Mouse (Mus musculus): ENCODE results near the gene Rcsd1.

Gene Rcsd1

DNA sequence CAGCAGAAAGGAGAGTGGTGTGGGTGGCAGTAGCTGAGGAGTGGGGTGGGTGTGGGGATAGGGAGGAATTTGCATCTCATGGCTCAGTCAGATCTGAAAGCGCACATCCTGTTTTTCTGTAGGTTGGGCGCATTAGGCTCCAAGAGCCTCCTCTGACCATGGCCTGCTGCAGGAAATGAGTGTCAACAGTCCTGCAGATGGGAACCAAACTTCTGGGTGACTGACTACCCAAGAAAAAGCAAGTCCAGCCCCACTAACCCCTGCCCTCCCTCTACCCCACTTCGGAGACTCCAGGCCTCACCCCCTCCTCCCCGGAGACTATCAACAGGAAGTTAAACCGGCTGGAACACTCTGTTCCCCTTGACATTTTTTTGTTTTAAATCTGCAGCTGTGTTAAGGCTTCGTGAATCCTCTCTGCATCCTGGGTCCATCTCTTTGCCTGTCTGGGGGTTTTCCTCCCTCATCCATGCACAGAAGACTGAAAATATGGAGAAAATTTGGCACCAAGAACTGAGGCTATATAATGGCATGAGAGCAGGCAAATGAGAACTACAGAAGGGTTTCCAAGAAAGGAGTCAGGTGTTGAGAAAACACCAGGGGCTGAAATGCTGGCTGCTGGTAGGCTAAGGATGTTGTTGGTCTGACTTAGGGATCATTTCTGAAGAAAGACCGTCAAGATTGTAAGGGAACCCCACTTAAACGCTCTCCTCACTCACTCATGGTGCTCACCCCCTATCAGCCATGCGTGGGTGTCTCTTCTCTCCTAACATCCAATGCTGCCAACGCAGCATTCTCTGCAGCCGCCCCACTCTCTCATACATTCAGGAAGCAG lies 8.4 kb upstream of the Rcsd1 start:
- no peak for DNase-seq (ENCODE audit: low read depth)

DNA sequence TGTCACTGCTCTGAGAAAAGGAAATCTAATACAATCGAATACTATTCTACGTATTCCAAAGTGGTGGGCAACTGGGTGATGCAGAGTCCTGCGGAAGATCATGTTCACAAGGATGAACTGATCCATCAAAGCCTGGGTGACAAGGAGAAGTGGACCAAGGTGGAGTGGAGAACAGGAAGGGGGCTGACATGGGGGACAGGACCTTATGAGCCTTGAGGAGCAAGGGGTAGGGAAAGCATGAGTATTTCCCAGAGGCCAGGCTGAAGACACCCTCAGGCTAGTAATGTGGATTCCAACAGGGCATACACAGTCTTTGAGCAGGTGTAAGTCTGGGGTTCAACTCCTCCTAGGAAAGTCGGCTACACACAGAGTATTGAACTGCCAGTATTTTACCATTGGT lies 6.9 kb upstream of the Rcsd1 start:
- DNase-seq (ENCODE audit: low read depth) = no peak

DNA sequence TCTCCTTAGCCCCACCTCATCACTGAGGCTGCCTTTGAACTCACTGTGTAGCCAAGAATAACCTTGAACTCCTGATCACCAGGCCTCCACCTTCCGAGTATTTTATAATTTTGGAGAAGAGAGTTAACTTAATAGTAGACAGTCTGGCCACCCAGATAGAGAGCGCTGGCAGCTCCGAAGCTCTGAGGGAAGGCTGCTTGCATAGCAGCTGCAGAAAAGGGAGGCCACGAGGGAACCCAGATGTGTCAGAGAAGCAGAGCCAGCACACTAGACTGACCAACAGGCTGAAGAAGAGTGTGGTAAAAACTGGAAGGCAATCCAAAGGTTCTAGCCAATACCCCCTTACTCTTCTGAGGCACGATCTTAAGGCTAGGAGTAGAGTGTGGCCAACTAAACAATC lies 4.2 kb upstream of the Rcsd1 start:
- DNase-seq (ENCODE audit: low read depth) = no peak

- no peak for DNase-seq (ENCODE audit: low read depth)
These were observed 2.4 kb upstream of the Rcsd1 start for GRCm38 (mm10) chr1:165711914-165712313.

GRCm38 (mm10) chr1:165708686-165709380 lies 724 bp downstream of the Rcsd1 start:
- no peak for DNase-seq (ENCODE audit: low read depth)

- DNase-seq (ENCODE audit: low read depth) = no peak
These were observed 1.8 kb downstream of the Rcsd1 start for GRCm38 (mm10) chr1:165707640-165708322.

DNA sequence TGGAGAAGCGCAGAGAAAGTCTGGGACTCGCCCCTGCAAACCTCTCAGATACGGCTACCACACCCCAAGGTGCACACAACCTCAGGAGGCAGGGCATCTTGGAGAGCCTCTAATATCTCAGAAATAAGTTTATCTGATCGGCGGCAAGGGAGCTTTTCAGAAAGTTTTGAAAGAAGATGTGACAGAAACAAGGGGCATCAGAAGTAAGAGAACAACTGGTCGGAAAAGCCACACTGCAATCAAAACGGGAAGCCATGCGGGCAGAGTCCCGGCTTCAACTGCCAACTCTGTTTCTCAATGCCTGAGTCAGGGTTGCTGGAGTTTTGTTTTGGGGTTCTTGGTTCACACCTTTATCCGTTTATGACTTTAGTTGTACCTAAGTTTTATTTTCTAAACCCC lies 2.3 kb downstream of the Rcsd1 start:
- DNase-seq (ENCODE audit: low read depth) = no peak

- no peak for DNase-seq (ENCODE audit: low read depth)
These were observed 3.1 kb downstream of the Rcsd1 start for GRCm38 (mm10) chr1:165706492-165706891.

- no peak for DNase-seq (ENCODE audit: low read depth)
These were observed 3.6 kb downstream of the Rcsd1 start for GRCm38 (mm10) chr1:165705868-165706348.

GRCm38 (mm10) chr1:165705368-165705767 lies 4.2 kb downstream of the Rcsd1 start:
- no peak for DNase-seq (ENCODE audit: low read depth)

GRCm38 (mm10) chr1:165704841-165705240 lies 4.7 kb downstream of the Rcsd1 start:
- no peak for DNase-seq (ENCODE audit: low read depth)

GRCm38 (mm10) chr1:165702221-165703031 lies 7.1 kb downstream of the Rcsd1 start:
- DNase-seq (ENCODE audit: low read depth) = no peak

DNA sequence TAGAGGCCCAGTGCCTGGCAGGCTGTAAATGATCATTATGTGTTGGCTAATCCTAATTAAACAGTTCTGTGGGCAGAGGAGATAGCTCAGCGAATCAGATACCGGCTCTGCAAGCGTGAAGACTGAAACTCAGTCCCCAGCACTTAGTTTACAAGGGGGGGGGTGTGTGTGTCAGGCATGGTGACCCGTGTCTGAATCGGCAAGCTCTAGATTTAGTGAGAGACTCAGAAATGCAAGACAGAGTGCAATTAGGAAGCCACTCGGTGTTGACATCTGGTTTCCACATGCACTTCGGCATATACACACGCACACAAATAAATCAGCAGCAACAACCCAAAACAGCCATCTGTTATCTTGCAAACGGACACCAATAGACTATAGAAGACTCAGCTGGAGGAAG lies 8.0 kb downstream of the Rcsd1 start:
- no peak for DNase-seq (ENCODE audit: low read depth)

GRCm38 (mm10) chr1:165700933-165701518 lies 8.5 kb downstream of the Rcsd1 start:
- DNase-seq (ENCODE audit: low read depth) = no peak

DNA sequence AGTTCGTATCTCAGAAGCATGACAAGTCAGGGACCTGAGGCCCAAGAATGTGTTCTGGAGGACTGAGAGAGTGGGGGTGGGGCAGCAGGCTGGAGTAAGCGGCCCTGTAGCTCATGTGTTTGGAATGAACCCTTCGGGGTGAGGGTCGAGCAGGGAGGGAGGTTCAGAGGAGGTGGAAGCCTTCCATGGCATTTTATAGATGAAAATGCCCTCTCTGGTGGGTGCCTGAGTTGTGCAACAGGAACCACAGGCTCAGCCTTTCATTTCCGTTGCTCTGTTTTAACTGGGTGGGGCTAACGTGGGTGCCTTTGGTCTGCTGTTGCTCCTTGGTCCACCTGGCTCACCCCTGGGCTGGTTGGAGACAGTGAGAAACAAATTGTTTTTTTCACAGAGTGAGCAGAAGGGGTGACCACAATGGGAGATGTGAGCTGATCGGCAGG lies 9.2 kb downstream of the Rcsd1 start:
- no peak for DNase-seq (ENCODE audit: low read depth)

- no peak for DNase-seq (ENCODE audit: low read depth)
These were observed 11.9 kb downstream of the Rcsd1 start for GRCm38 (mm10) chr1:165697701-165698100.

DNA sequence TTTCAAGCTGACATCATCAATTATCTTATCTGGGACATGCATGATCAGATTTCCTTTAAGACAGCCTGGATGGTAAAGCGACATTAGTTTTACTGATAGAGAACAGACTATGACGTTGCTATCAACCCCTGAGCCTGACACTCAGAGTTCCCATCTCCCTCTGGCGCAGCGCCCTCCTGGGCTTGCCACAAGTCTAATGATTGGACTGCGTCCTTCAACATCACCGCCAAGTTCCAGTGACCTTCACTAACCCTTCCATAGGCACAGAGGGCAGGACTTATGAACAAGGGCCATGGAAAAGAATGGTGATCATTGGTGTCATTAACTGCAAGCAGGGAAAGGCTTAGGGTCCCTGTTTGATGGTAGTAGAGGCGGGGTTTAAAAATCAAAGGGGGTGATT lies 12.7 kb downstream of the Rcsd1 start:
- no peak for DNase-seq (ENCODE audit: low read depth)

- no peak for DNase-seq (ENCODE audit: low read depth)
These were observed 13.5 kb downstream of the Rcsd1 start for GRCm38 (mm10) chr1:165696040-165696439.

- no peak for DNase-seq (ENCODE audit: low read depth)
These were observed 14.1 kb downstream of the Rcsd1 start for GRCm38 (mm10) chr1:165695392-165696014.

- DNase-seq (ENCODE audit: low read depth) = no peak
These were observed 15.7 kb downstream of the Rcsd1 start for GRCm38 (mm10) chr1:165693856-165694255.

DNA sequence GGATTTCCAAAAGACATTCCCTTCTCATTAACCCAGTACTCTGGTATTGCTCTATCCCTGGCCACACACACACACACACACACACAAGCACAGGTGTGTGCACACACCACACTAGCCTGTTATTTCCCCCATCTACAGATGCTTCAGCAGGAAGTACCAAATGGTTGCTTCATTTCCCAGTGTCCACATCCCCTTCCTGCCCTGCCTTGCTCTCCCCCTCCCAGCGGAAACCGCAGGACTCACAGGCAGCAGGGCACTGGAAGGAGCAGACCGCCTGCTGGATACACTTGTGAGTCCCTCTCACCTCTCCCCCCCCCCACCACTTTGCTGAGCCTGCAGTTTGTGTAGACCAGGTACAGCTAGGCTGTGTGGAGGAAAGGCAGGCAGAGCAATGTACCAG lies 18.0 kb downstream of the Rcsd1 start:
- DNase-seq (ENCODE audit: low read depth) = no peak

Data from c-Kit-positive CD71-negative TER-119-negative erythroid progenitor cells, embryonic 14.5 days (primary cell).